Mouse (Mus musculus) stomach, postnatal 0 days (tissue): Measurements from ENCODE around the gene Prkcb.

ENCODE experiments used
- CTCF ChIP-seq: IDR thresholded peaks from 2 replicates; pipeline ENCODE4 v1.5.1; 2016; ENCODE audit warnings: antibody characterized with exemption, low read depth, mild to moderate bottlenecking, moderate library complexity
- EP300 ChIP-seq: optimal IDR thresholded peaks from 2 replicates; pipeline ENCODE3; 2016; ENCODE audit warnings: antibody characterized with exemption

- TF ChIP-seq CTCF (peak; percentile 84), EP300 (no peak)
Observed at GRCm38 (mm10) chr7:122465823-122466549, 177.4 kb downstream of the Prkcb start.
